Mouse (Mus musculus): ENCODE measurements around the gene Slc35b2.

The Slc35b2 gene

GRCm38 (mm10) chr17:45563655-45564530 is at the start of gene Slc35b2:
Gene Slc35b2, plus strand, starts transcription at chr17:45563874.
- peak; percentile 95 for DNase-seq

GRCm38 (mm10) chr17:45515204-45515726 is 48.4 kb upstream of the Slc35b2 start:
- DNase-seq = peak; percentile 61

GRCm38 (mm10) chr17:45515806-45516205 is 47.9 kb upstream of the Slc35b2 start:
- DNase-seq = peak; percentile 55

- peak; percentile 90 for DNase-seq
Observed at GRCm38 (mm10) chr17:45516488-45516887, 47.2 kb upstream of the Slc35b2 start.

GRCm38 (mm10) chr17:45517135-45517534 is 46.5 kb upstream of the Slc35b2 start:
- DNase-seq = peak; percentile 68

GRCm38 (mm10) chr17:45517549-45518215 is 46.0 kb upstream of the Slc35b2 start:
- peak; percentile 69 for DNase-seq

GRCm38 (mm10) chr17:45518766-45519475 is 44.8 kb upstream of the Slc35b2 start:
- DNase-seq = peak; percentile 96

GRCm38 (mm10) chr17:45520136-45520535 is 43.5 kb upstream of the Slc35b2 start:
- peak; percentile 69 for DNase-seq

- no peak for DNase-seq
Observed at GRCm38 (mm10) chr17:45523263-45523662, 40.4 kb upstream of the Slc35b2 start, which contains the start of gene Tcte1. Gene Tcte1, plus strand, starts transcription at chr17:45523434.

- peak; percentile 69 for DNase-seq
Observed at GRCm38 (mm10) chr17:45524961-45525360, 38.7 kb upstream of the Slc35b2 start.

- peak; percentile 78 for DNase-seq
Observed at GRCm38 (mm10) chr17:45526571-45526970, 37.1 kb upstream of the Slc35b2 start.

- DNase-seq = peak; percentile 95
Observed at GRCm38 (mm10) chr17:45530346-45530782, 33.3 kb upstream of the Slc35b2 start.

GRCm38 (mm10) chr17:45532896-45533295 is 30.8 kb upstream of the Slc35b2 start:
- peak; percentile 50 for DNase-seq

GRCm38 (mm10) chr17:45536264-45536663 is 27.4 kb upstream of the Slc35b2 start:
- no peak for DNase-seq

GRCm38 (mm10) chr17:45538394-45538793 is 25.3 kb upstream of the Slc35b2 start:
- DNase-seq = no peak

- DNase-seq = peak; percentile 57
Observed at GRCm38 (mm10) chr17:45539664-45540063, 24.0 kb upstream of the Slc35b2 start.

GRCm38 (mm10) chr17:45542129-45542528 is 21.5 kb upstream of the Slc35b2 start:
- DNase-seq = no peak

- peak; percentile 81 for DNase-seq
Observed at GRCm38 (mm10) chr17:45542705-45543104, 21.0 kb upstream of the Slc35b2 start.

GRCm38 (mm10) chr17:45543115-45543514 is 20.6 kb upstream of the Slc35b2 start:
- peak; percentile 69 for DNase-seq

GRCm38 (mm10) chr17:45544001-45544872 is 19.4 kb upstream of the Slc35b2 start:
- DNase-seq = peak; percentile 78

- peak; percentile 73 for DNase-seq
Observed at GRCm38 (mm10) chr17:45544873-45545277, 18.8 kb upstream of the Slc35b2 start.

Measured in cerebellum, adult 9-11 months (tissue).